Mouse (Mus musculus) limb, embryonic 15.5 days (tissue): ENCODE measurements around the gene Fbxl21. TPM values are rescaled to one million over a fixed set of nuclear protein-coding genes. Genes with fewer than 3 reads are reported as not detected.

Source experiments
- ATAC-seq: fragments of 200-750 bp; cut with Nextera tagmentation; 2 replicates; pipeline ENCODE4 v1.8.0; 2017; ENCODE audit warnings: low read depth, moderate TSS enrichment; ENCODE audit not compliant: insufficient number of reproducible peaks, low FRiP score, low TSS enrichment
- H3K27ac ChIP-seq: fragments of 300-500 bp; sonication (generic); 2 replicates; pipeline ENCODE4 v1.5.1; 2015; ENCODE audit warnings: moderate library complexity, mild to moderate bottlenecking, inconsistent platforms
- H3K27me3 ChIP-seq: fragments of 300-500 bp; sonication (generic); 2 replicates; pipeline ENCODE4 v1.6.1; 2015; ENCODE audit warnings: inconsistent platforms
- H3K36me3 ChIP-seq: fragments of 300-500 bp; sonication (generic); 2 replicates; pipeline ENCODE4 v1.6.1; 2015; ENCODE audit warnings: inconsistent platforms
- H3K4me1 ChIP-seq: fragments of 300-500 bp; sonication (generic); 2 replicates; pipeline ENCODE4 v1.6.1; 2015; ENCODE audit warnings: inconsistent platforms
- H3K4me2 ChIP-seq: fragments of 300-500 bp; sonication (generic); 2 replicates; pipeline ENCODE4 v1.6.1; 2015; ENCODE audit warnings: mild to moderate bottlenecking, inconsistent platforms
- H3K4me3 ChIP-seq: fragments of 300-500 bp; sonication (generic); 2 replicates; pipeline ENCODE4 v1.5.1; 2015; ENCODE audit warnings: mild to moderate bottlenecking, inconsistent platforms
- H3K9ac ChIP-seq: fragments of 300-500 bp; sonication (generic); 2 replicates; pipeline ENCODE4 v1.6.1; 2015; ENCODE audit warnings: inconsistent platforms
- H3K9me3 ChIP-seq: fragments of 300-500 bp; sonication (generic); 2 replicates; pipeline ENCODE4 v1.6.1; 2016; ENCODE audit warnings: inconsistent platforms
- WGBS: fragments of 180-500 bp; shearing (Covaris S2); methylation state at CpG from one replicate; pipeline ENCODE4 v1.1.7; 2015; 5-methylcytosine and 5-hydroxymethylcytosine counted together
- polyA plus RNA-seq: library from polyadenylated mRNA; unstranded; fragments of >200 nt; fragmentation: Nextera tagmentation; extraction: Ambion mirVana; gene quantifications from 2 replicates; pipeline ENCODE4 v1.2.1, GENCODE M21; 2015

The Fbxl21 gene
- polyA plus RNA-seq = 1.1 and 1.7 TPM in 2 replicates

- WGBS = under 1% methylated on average over 56 of the region's 56 CpGs
- Histone ChIP-seq H3K27ac (peak within 1 kb of the TSS; percentile 43), H3K36me3 (no peaks in the 10 kb centered on the region), H3K9ac (peak within 1 kb of the TSS; percentile 24), H3K4me3 (peak within 1 kb of the TSS; percentile 56), H3K27me3 (no peaks in the 10 kb centered on the region), H3K9me3 (no peaks in the 10 kb centered on the region), H3K4me2 (peak within 1 kb of the TSS; percentile 76), H3K4me1 (peaks cover 3% of the 10 kb centered on the region; the same call in 1 of the 2 replicates)
- peak; percentile 93 for ATAC-seq
Observed at GRCm38 (mm10) chr13:56522081-56522820, at the start of gene Fbxl21. Gene Fbxl21, plus strand, starts transcription at chr13:56522472.

DNA sequence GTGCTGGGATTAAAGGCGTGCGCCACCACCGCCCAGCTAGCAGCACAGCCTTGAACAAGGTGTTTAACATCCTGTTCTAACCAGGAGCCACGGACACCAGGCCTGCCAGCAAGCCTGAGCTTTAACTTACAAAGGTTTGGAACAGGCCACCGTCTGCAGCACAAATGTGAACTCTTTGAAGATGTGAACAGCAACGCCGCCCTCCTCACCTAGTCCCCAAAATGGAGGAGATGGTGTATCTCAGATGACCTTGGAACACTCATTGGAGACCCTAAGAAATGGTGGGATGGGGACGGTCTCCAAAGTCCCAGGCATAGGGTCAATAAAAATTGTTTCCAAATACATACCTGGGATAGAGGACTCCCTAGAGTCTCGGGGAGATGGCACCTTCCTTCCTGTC is 49.6 kb upstream of the Fbxl21 start:
- Histone ChIP-seq H3K4me2 (no peak overlapping the region), H3K27me3 (no peaks in the 10 kb centered on the region), H3K9ac (no peak overlapping the region), H3K36me3 (no peaks in the 10 kb centered on the region), H3K27ac (no peak overlapping the region), H3K4me1 (peaks cover 7% of the 10 kb centered on the region; the same call in 1 of the 2 replicates), H3K9me3 (no peaks in the 10 kb centered on the region), H3K4me3 (no peak overlapping the region)
- 86% methylated on average over 9 of the region's 9 CpGs for WGBS
- ATAC-seq = no peak

- Histone ChIP-seq H3K27me3 (no peaks in the 10 kb centered on the region), H3K27ac (no peak overlapping the region), H3K4me3 (no peak overlapping the region), H3K9me3 (no peaks in the 10 kb centered on the region), H3K9ac (no peak overlapping the region), H3K4me1 (peaks cover 7% of the 10 kb centered on the region; the same call in 1 of the 2 replicates), H3K36me3 (no peaks in the 10 kb centered on the region), H3K4me2 (no peak overlapping the region)
- ATAC-seq = no peak
- WGBS = 35% methylated on average over 4 of the region's 4 CpGs
Observed at GRCm38 (mm10) chr13:56475363-56475762, 46.9 kb upstream of the Fbxl21 start.

GRCm38 (mm10) chr13:56476790-56477189 is 45.5 kb upstream of the Fbxl21 start:
- Histone ChIP-seq H3K4me1 (peaks cover 4% of the 10 kb centered on the region; the same call in 1 of the 2 replicates), H3K27ac (no peak overlapping the region), H3K27me3 (no peaks in the 10 kb centered on the region), H3K36me3 (no peaks in the 10 kb centered on the region), H3K9ac (no peak overlapping the region), H3K4me2 (no peak overlapping the region), H3K9me3 (no peaks in the 10 kb centered on the region), H3K4me3 (no peak overlapping the region)
- no peak for ATAC-seq
- WGBS = 73% methylated on average over 5 of the region's 5 CpGs

GRCm38 (mm10) chr13:56477271-56477670 is 45.0 kb upstream of the Fbxl21 start:
- Histone ChIP-seq H3K27me3 (no peaks in the 10 kb centered on the region), H3K9ac (no peak overlapping the region), H3K36me3 (no peaks in the 10 kb centered on the region), H3K9me3 (no peaks in the 10 kb centered on the region), H3K27ac (no peak overlapping the region), H3K4me3 (no peak overlapping the region), H3K4me2 (no peak overlapping the region), H3K4me1 (peaks cover 4% of the 10 kb centered on the region; the same call in 1 of the 2 replicates)
- ATAC-seq = no peak
- WGBS = 33% methylated on average over 6 of the region's 6 CpGs

DNA sequence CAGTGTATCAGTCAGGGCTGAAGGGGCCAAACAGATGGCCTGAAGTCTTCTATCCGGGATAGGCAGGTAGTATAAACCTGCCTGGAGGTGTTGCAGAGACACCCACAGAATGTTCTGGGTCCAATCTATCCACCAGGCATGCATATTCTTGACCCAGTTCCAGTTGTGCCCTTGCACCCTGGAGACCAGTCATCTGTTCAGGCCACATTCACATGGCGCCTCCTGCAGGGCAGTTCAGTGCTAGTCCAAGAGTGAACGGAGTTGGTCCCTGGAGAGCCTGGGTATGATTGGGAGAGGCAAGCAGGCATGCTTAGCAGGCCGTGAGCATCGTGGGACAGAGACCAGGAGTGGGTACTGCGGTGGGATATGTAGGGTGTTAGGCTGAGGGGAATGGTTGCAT is 44.2 kb upstream of the Fbxl21 start:
- H3K9me3 ChIP-seq = no peaks in the 10 kb centered on the region
- peaks cover 4% of the 10 kb centered on the region; the same call in 1 of the 2 replicates for H3K4me1 ChIP-seq
- no peak overlapping the region for H3K4me3 ChIP-seq
- no peak overlapping the region for H3K4me2 ChIP-seq
- no peaks in the 10 kb centered on the region for H3K27me3 ChIP-seq
- 83% methylated on average over 6 of the region's 6 CpGs for WGBS
- ATAC-seq = no peak
- no peak overlapping the region for H3K9ac ChIP-seq
- H3K27ac ChIP-seq = no peak overlapping the region
- no peaks in the 10 kb centered on the region for H3K36me3 ChIP-seq

GRCm38 (mm10) chr13:56482146-56482545 is 40.1 kb upstream of the Fbxl21 start, which contains the start of gene Il9:
Gene Il9, minus strand, starts transcription at chr13:56482246.
- no peak within 1 kb of the TSS for H3K4me3 ChIP-seq
- H3K4me2 ChIP-seq = no peak within 1 kb of the TSS
- WGBS = 76% methylated on average over 3 of the region's 3 CpGs
- no peaks in the 10 kb centered on the region for H3K36me3 ChIP-seq
- no peaks in the 10 kb centered on the region for H3K4me1 ChIP-seq
- H3K9me3 ChIP-seq = no peaks in the 10 kb centered on the region
- no peak within 1 kb of the TSS for H3K27ac ChIP-seq
- no peak within 1 kb of the TSS for H3K9ac ChIP-seq
- ATAC-seq = no peak
- H3K27me3 ChIP-seq = no peaks in the 10 kb centered on the region

DNA sequence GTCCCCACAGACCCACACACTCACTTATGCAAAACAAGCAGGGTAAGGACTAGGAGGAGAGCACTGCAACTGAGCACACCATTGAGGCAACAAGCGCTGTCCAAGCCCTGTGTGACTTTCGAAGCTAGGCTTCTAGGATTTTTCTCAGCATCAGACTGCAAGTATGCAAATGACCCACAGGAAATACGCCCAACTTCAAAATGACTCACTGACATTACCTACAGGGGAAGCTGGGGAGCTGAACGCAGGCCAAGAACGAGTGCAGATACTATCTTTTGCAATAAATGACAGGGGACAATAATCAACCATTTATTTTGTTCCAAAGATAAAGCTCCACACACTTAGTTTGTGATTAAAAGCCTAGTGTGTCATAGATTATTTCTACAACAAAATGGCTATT is 34.3 kb upstream of the Fbxl21 start:
- ATAC-seq = no peak
- Histone ChIP-seq H3K27me3 (no peaks in the 10 kb centered on the region), H3K4me2 (no peak overlapping the region), H3K4me1 (no peaks in the 10 kb centered on the region), H3K27ac (no peak overlapping the region), H3K9me3 (no peaks in the 10 kb centered on the region), H3K36me3 (no peaks in the 10 kb centered on the region), H3K4me3 (no peak overlapping the region), H3K9ac (no peak overlapping the region)
- 59% methylated on average over 5 of the region's 5 CpGs for WGBS

- no peaks in the 10 kb centered on the region for H3K27me3 ChIP-seq
- 77% methylated on average over 3 of the region's 3 CpGs for WGBS
Observed at GRCm38 (mm10) chr13:56494440-56494839, 27.8 kb upstream of the Fbxl21 start.

DNA sequence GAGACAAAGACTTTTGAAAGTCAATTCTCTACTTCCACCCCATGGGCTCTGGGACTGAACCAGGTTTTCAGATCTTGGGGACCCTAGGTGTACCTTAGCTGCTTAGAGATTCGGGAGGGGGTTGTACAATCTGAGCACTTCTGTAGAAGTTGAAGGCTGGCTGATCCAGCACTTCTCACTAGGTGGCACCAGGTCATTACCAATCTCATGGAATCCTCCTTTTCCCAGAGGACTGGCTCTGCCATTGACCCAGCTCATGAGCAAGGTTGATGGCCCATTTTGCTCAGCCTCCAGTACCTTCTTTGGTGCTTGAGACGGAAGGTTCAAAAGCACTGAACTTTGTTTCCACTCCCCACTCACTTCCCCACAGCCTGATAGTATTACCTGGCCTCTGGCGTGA is 22.1 kb upstream of the Fbxl21 start:
- Histone ChIP-seq H3K9me3 (no peaks in the 10 kb centered on the region), H3K27ac (no peak overlapping the region), H3K4me2 (no peak overlapping the region), H3K4me1 (no peaks in the 10 kb centered on the region), H3K36me3 (no peaks in the 10 kb centered on the region), H3K9ac (no peak overlapping the region), H3K4me3 (no peak overlapping the region), H3K27me3 (no peaks in the 10 kb centered on the region)
- WGBS = 75% methylated on average over 3 of the region's 3 CpGs
- no peak for ATAC-seq

More at GRCm38 (mm10) chr13:56494440-56494839, 27.8 kb upstream of the Fbxl21 start:
- no peak overlapping the region for H3K4me3 ChIP-seq
- no peak overlapping the region for H3K9ac ChIP-seq
- ATAC-seq = no peak
- no peak overlapping the region for H3K27ac ChIP-seq
- H3K9me3 ChIP-seq = no peaks in the 10 kb centered on the region
- H3K4me2 ChIP-seq = no peak overlapping the region
- H3K4me1 ChIP-seq = no peaks in the 10 kb centered on the region
- no peaks in the 10 kb centered on the region for H3K36me3 ChIP-seq

GRCm38 (mm10) chr13:56500636-56501035 is 21.6 kb upstream of the Fbxl21 start:
- no peaks in the 10 kb centered on the region for H3K27me3 ChIP-seq
- H3K4me3 ChIP-seq = no peak overlapping the region
- H3K9me3 ChIP-seq = no peaks in the 10 kb centered on the region
- no peaks in the 10 kb centered on the region for H3K36me3 ChIP-seq
- H3K4me2 ChIP-seq = no peak overlapping the region
- H3K9ac ChIP-seq = no peak overlapping the region
- ATAC-seq = no peak
- 89% methylated on average over 8 of the region's 8 CpGs for WGBS
- no peaks in the 10 kb centered on the region for H3K4me1 ChIP-seq
- H3K27ac ChIP-seq = no peak overlapping the region

GRCm38 (mm10) chr13:56501866-56502420 is 20.3 kb upstream of the Fbxl21 start:
- Histone ChIP-seq H3K36me3 (no peaks in the 10 kb centered on the region), H3K4me2 (no peak overlapping the region), H3K4me3 (no peak overlapping the region), H3K27ac (no peak overlapping the region), H3K9me3 (no peaks in the 10 kb centered on the region), H3K27me3 (no peaks in the 10 kb centered on the region), H3K4me1 (no peaks in the 10 kb centered on the region), H3K9ac (no peak overlapping the region)
- 66% methylated on average over 6 of the region's 6 CpGs for WGBS
- ATAC-seq = no peak
